In genomic region chr13:63113881-63114301, GRCm38 (mm10) we compare ENCODE assay signal across 10 mouse cellular contexts.
DNase-seq lines count a peak whose midpoint lies in the region; ATAC-seq and TF ChIP-seq lines count a peak whose summit lies in the region.
"Had no signal": no experiment of that assay in that cellular context is flagged by ENCODE, and none has a peak within 500 bp of the region (broad histone marks: within the 10 kb centered on the region; RNA-seq: fewer than 3 reads in every experiment).

No protein-coding gene starts in this region.

- H3K4me2 ChIP-seq in heart, embryonic 16.5 days (ENCODE audit: low read depth, low read length) = no peak overlapping the region
- no peak overlapping the region for H3K4me2 ChIP-seq in heart, embryonic 11.5 days

- WGBS in heart, embryonic 16.5 days = 56% methylated on average over 4 of the region's 4 CpGs
- 62% methylated on average over 4 of the region's 4 CpGs for WGBS in heart, embryonic 11.5 days (ENCODE audit: insufficient replicate concordance)

- ATAC-seq in heart, embryonic 16.5 days (replicated peaks; ENCODE audit: extremely low read depth, insufficient read depth, low FRiP score) = no peak
- ATAC-seq in heart, embryonic 11.5 days (replicated peaks; ENCODE audit: insufficient number of reproducible peaks, low FRiP score, low TSS enrichment) = no peak
- ATAC-seq: Patski had no signal

- peaks cover 2% of the 10 kb centered on the region; the same call in 1 of the 2 replicates for H3K9me3 ChIP-seq in heart, embryonic 16.5 days (replicated peaks; ENCODE audit: control insufficient read depth, low read length)
- H3K9me3 ChIP-seq in heart, embryonic 11.5 days (replicated peaks; ENCODE audit: control insufficient read depth, low read length) = no peaks in the 10 kb centered on the region
- H3K9me3 ChIP-seq in MEL (replicated peaks; ENCODE audit: insufficient read depth, low read length) = no peaks in the 10 kb centered on the region

- H3K36me3 ChIP-seq in heart, embryonic 16.5 days (ENCODE audit: control insufficient read depth, insufficient read depth) = no peaks in the 10 kb centered on the region
- H3K36me3 ChIP-seq in heart, embryonic 11.5 days (ENCODE audit: control insufficient read depth, insufficient read depth, low read length) = no peaks in the 10 kb centered on the region; the same call in 1 of the 2 replicates
- peaks cover 0 to 32% of the 10 kb centered on the region in 2 experiments; a peak in 2 of 4 replicates for H3K36me3 ChIP-seq in MEL (ENCODE audit: control insufficient read depth in 1 of 2, insufficient read depth in 2 of 2, low read length in 2 of 2)

- DNase-seq in MEL (ENCODE audit: low read depth, low spot score) = peak; percentile 66
- DNase-seq in adrenal gland, postnatal 36 days = peak; percentile 34 to 39
- DNase-seq in lung, postnatal 25 days (ENCODE audit: low spot score) = peak; percentile 50
- DNase-seq in thymus, postnatal 14 days = no peak
- DNase-seq in testis, postnatal 14 days (ENCODE audit: low spot score) = no peak
- DNase-seq: cerebellum, adult 9-11 months; right cerebral cortex, postnatal 25 days had no signal

- no peaks in the 10 kb centered on the region for H3K27me3 ChIP-seq in heart, embryonic 16.5 days (ENCODE audit: control insufficient read depth, insufficient read depth, low read length)
- no peaks in the 10 kb centered on the region for H3K27me3 ChIP-seq in heart, embryonic 11.5 days (ENCODE audit: control insufficient read depth, insufficient read depth, low read length)
- H3K27me3 ChIP-seq in MEL (ENCODE audit: control insufficient read depth in 1 of 2, insufficient read depth in 2 of 2, low read length in 2 of 2) = no peaks in the 10 kb centered on the region
- H3K27me3 ChIP-seq: Patski had no signal

- H3K4me3 ChIP-seq in heart, embryonic 16.5 days (ENCODE audit: low read length) = no peak overlapping the region
- H3K4me3 ChIP-seq in heart, embryonic 11.5 days (ENCODE audit: low read depth, low read length) = no peak overlapping the region
- H3K4me3 ChIP-seq in MEL (ENCODE audit: control insufficient read depth in 1 of 2, insufficient read depth in 1 of 2, low read depth in 2 of 2, low read length in 2 of 2) = no peak overlapping the region

- no peak for TF ChIP-seq RAD21 in MEL (IDR thresholded peaks at IDR 0.05; ENCODE audit: low read depth, low read length)

- H3K4me1 ChIP-seq in heart, embryonic 16.5 days (ENCODE audit: control insufficient read depth, insufficient read depth, low read length) = peaks cover 45% of the 10 kb centered on the region
- 0 out of 2 replicates have a peak, but pooled peaks cover 11% of the 10 kb centered on the region for H3K4me1 ChIP-seq in heart, embryonic 11.5 days (ENCODE audit: control insufficient read depth, insufficient read depth, low read length)
- H3K4me1 ChIP-seq in MEL (ENCODE audit: control insufficient read depth in 1 of 2, insufficient read depth in 2 of 2, low read length in 2 of 2) = peaks cover 11 to 30% of the 10 kb centered on the region in 2 experiments; a peak in 3 of 4 replicates

- no peak for TF ChIP-seq CTCF in MEL (IDR thresholded peaks at IDR 0.05 in 2 of 3, conservative IDR thresholded peaks at IDR 0.05 in 1 of 3; ENCODE audit: control insufficient read depth in 1 of 3, insufficient read depth in 1 of 3, low read depth in 2 of 3, low read length in 3 of 3, poor library complexity in 1 of 3, severe bottlenecking in 1 of 3)

- H3K9ac ChIP-seq in heart, embryonic 16.5 days (ENCODE audit: low read length) = no peak overlapping the region
- no peak overlapping the region for H3K9ac ChIP-seq in heart, embryonic 11.5 days (ENCODE audit: low read depth, low read length)
- no peak overlapping the region for H3K9ac ChIP-seq in MEL (ENCODE audit: control insufficient read depth, low read depth, low read length, poor library complexity, severe bottlenecking)

- no peaks in the 10 kb centered on the region for H3K79me2 ChIP-seq in MEL (ENCODE audit: control insufficient read depth, insufficient read depth, low read length, poor library complexity)

- TF ChIP-seq EP300 in MEL (IDR thresholded peaks at IDR 0.05; ENCODE audit: low read depth in 1 of 2, low read length in 2 of 2) = peak; percentile 75 to 81

- TF ChIP-seq POLR2A in MEL (IDR thresholded peaks at IDR 0.05; ENCODE audit: control insufficient read depth in 1 of 2, insufficient read depth in 1 of 2, low read depth in 1 of 2, low read length in 2 of 2, poor library complexity in 1 of 2) = no peak

- H3K27ac ChIP-seq in heart, embryonic 16.5 days (ENCODE audit: low read length) = peak overlapping the region; percentile 19
- H3K27ac ChIP-seq in heart, embryonic 11.5 days (ENCODE audit: low read depth, low read length) = no peak overlapping the region
- H3K27ac ChIP-seq in MEL (ENCODE audit: control insufficient read depth, low read depth, low read length) = peak overlapping the region; percentile 45; the same call in 1 of the 2 replicates

TF ChIP-seq in MEL, 35 proteins besides CTCF, POLR2A, EP300 and RAD21:
- no peak for TF ChIP-seq MYC (IDR thresholded peaks at IDR 0.05; ENCODE audit: low read depth, low read length)
- TF ChIP-seq CHD2 (IDR thresholded peaks at IDR 0.05; ENCODE audit: low read length) = no peak
- TF ChIP-seq RCOR1 (IDR thresholded peaks at IDR 0.05; ENCODE audit: low read depth, low read length) = no peak
- TF ChIP-seq E2F4 (IDR thresholded peaks at IDR 0.05; ENCODE audit: borderline replicate concordance, low read depth, low read length) = no peak
- TF ChIP-seq ZC3H11A (IDR thresholded peaks at IDR 0.05; ENCODE audit: low read depth, low read length) = no peak
- TF ChIP-seq USF2 (IDR thresholded peaks at IDR 0.05; ENCODE audit: borderline replicate concordance in 1 of 2, insufficient read depth in 1 of 2, low read depth in 1 of 2, low read length in 2 of 2) = no peak
- TF ChIP-seq GATA1 (IDR thresholded peaks at IDR 0.05; ENCODE audit: low read depth, low read length) = peak; percentile 73
- no peak for TF ChIP-seq MEF2A (IDR thresholded peaks at IDR 0.05; ENCODE audit: extremely low read depth, insufficient replicate concordance, low read depth, low read length, poor library complexity, severe bottlenecking)
- no peak for TF ChIP-seq ZNF384 (IDR thresholded peaks at IDR 0.05; ENCODE audit: low read depth, low read length)
- no peak for TF ChIP-seq CHD1 (IDR thresholded peaks at IDR 0.05; ENCODE audit: low read depth, low read length)
- TF ChIP-seq MAFK (IDR thresholded peaks at IDR 0.05; ENCODE audit: borderline replicate concordance, low read depth, low read length) = no peak
- 0 out of 2 replicates have a peak, but pooled peaks have one; percentile 12 for TF ChIP-seq MYB (IDR thresholded peaks at IDR 0.05; ENCODE audit: low read depth, low read length)
- no peak for TF ChIP-seq SMC3 (IDR thresholded peaks at IDR 0.05; ENCODE audit: low read depth, low read length)
- TF ChIP-seq POLR2AphosphoS5 (IDR thresholded peaks at IDR 0.05; ENCODE audit: borderline replicate concordance, low read depth, low read length) = no peak
- no peak for TF ChIP-seq GABPA (IDR thresholded peaks at IDR 0.05; ENCODE audit: low read depth, low read length)
- TF ChIP-seq ZMIZ1 (IDR thresholded peaks at IDR 0.05; ENCODE audit: low read depth, low read length) = no peak
- 0 out of 2 replicates have a peak, but pooled peaks have one; percentile 41 for TF ChIP-seq ETS1 (IDR thresholded peaks at IDR 0.05; ENCODE audit: low read depth, low read length)
- no peak for TF ChIP-seq UBTF (IDR thresholded peaks at IDR 0.05; ENCODE audit: borderline replicate concordance, insufficient read depth, low read depth, low read length)
- no peak for TF ChIP-seq NRF1 (IDR thresholded peaks at IDR 0.05; ENCODE audit: insufficient read depth, low read depth, low read length, poor library complexity, severe bottlenecking)
- peak; percentile 44 for TF ChIP-seq TAL1 (IDR thresholded peaks at IDR 0.05; ENCODE audit: low read length)
- TF ChIP-seq ZKSCAN1 (IDR thresholded peaks at IDR 0.05; ENCODE audit: low read depth, low read length) = no peak
- TF ChIP-seq MAZ (IDR thresholded peaks at IDR 0.05; ENCODE audit: low read depth, low read length) = no peak
- TF ChIP-seq MXI1 (IDR thresholded peaks at IDR 0.05; ENCODE audit: low read depth, low read length) = no peak
- TF ChIP-seq BHLHE40 (IDR thresholded peaks at IDR 0.05; ENCODE audit: borderline replicate concordance, low read depth, low read length) = no peak
- no peak for TF ChIP-seq HCFC1 (IDR thresholded peaks at IDR 0.05; ENCODE audit: low read depth, low read length)
- TF ChIP-seq ELF1 (IDR thresholded peaks at IDR 0.05; ENCODE audit: low read depth, low read length) = no peak
- TF ChIP-seq POLR2AphosphoS2 (IDR thresholded peaks at IDR 0.05; ENCODE audit: low read length) = no peak
- no peak for TF ChIP-seq TBP (IDR thresholded peaks at IDR 0.05; ENCODE audit: low read depth, low read length)
- no peak for TF ChIP-seq KAT2A (conservative IDR thresholded peaks at IDR 0.05; ENCODE audit: low read depth, low read length)
- TF ChIP-seq SIN3A (IDR thresholded peaks at IDR 0.05; ENCODE audit: low read length) = no peak; the same call in 1 of the 2 replicates
- TF ChIP-seq JUND (IDR thresholded peaks at IDR 0.05; ENCODE audit: low read depth, low read length) = no peak
- TF ChIP-seq TCF12 (IDR thresholded peaks at IDR 0.05; ENCODE audit: low read depth, low read length) = peak; percentile 71
- no peak for TF ChIP-seq MAX (IDR thresholded peaks at IDR 0.05; ENCODE audit: low read length)
- no peak for TF ChIP-seq USF1 (IDR thresholded peaks at IDR 0.05; ENCODE audit: low read depth, low read length)

Comparison
In these comparisons a context has a peak if more than half of its experiments do, and no peak if none do; other contexts are left out.
1. DNase-seq: peak in MEL (single experiment), adrenal gland, postnatal 36 days (2 of 2) and lung, postnatal 25 days (single experiment); none in thymus, postnatal 14 days (single experiment) and testis, postnatal 14 days (single experiment).